Mouse (Mus musculus): Measurements from ENCODE around the gene Hipk2.

GRCm38 (mm10) chr6:38917415-38917814 is 41.5 kb upstream of the Hipk2 start:
- TF ChIP-seq CTCF (conservative IDR thresholded peaks at IDR 0.05; ENCODE audit: low read length) (no peak), POU5F1 (IDR thresholded peaks at IDR 0.05; ENCODE audit: borderline replicate concordance, low read length) (no peak)
